Mouse (Mus musculus): ENCODE measurements at regions not wholly inside any gene's neighbourhood (a gene's known extent, or its start where the extent isn't known, plus 50 kb on each side); places are given as distances from the start of the nearest gene placed in this dataset.

- TF ChIP-seq POLR2A (IDR thresholded peaks at IDR 0.05; ENCODE audit: extremely low read depth, insufficient read depth, low read length) (no peak), CTCF (IDR thresholded peaks at IDR 0.05; ENCODE audit: extremely low read depth, insufficient read depth, low read length) (no peak)
These were observed 96.6 kb upstream of the 1700021F07Rik start for GRCm38 (mm10) chr2:173425754-173426153.
